Mouse (Mus musculus): ENCODE data around the gene Usp3.

Gene Usp3

DNA sequence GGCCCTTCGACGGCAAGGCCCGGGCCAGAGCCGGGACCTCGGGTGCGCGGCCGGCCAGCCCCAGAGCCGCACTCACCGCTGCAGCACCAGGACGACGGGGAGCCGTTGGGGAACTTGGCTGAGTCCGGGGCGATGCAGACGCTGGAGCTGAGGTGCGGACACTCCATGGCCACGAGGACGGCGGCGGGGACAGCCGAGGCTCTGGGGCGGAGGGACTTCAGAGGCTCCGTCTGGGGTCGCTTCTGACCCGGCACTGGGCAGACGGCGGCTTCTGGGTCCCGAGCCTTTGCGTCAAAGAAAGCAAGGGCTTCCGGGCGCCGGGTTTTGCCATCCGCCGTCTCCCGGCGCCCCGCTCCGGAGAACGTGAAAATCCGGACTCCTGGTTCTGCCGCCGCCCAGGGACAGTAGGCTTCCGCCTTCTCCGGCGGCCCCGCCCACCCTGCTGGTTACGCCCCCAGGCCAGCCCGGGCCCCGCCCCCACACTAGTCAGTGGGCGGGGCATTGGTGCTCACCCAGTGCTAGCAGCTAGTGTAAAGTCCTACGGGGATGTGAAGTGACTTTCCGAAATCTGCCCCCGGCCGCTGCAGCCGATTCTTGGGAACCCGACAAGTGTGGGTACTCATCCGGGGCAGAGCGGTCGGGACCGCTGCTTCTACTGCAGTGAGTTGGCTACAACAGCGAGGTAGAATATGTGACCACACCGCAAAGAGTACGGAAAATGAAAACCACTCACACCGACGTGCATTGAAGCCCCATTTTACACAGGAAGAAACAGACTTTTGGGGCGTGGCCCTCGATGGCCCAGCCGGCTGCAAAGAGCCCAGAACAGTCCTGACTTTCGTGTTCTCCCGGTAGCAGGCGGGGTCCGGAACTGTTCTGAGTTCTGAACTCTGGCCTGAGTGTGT is at the start of gene Usp3:
Usp3 (minus strand) TSS at position 435 of the 905 bp plus-strand sequence.
- peak; percentile 93 to 95 for DNase-seq (ENCODE audit: low spot score in 2 of 2)

GRCm38 (mm10) chr9:66640491-66640890 is 47.5 kb upstream of the Usp3 start:
- DNase-seq (ENCODE audit: low spot score in 2 of 2): no peak

DNA sequence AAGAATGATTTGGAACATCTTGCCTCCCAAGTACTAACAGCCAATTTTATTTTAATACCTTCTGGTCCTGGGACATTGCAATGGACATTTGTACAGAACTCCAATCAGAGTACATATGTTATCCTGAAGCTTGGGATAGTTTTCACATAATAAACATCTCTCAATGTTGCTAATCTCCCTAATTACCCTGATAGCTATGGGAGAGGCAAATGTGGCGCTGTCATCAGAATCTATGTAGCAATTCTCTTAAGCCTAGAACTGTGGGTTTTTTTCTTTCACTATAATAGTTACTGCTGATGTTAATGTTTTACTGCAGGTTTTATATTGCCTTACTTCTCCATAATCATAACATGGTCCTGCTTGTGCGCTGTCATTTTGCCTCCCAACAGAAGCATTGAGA is 46.7 kb upstream of the Usp3 start:
- DNase-seq (ENCODE audit: low spot score in 2 of 2): no peak

GRCm38 (mm10) chr9:66632441-66632840 is 39.5 kb upstream of the Usp3 start:
- DNase-seq (ENCODE audit: low spot score in 2 of 2): no peak

DNA sequence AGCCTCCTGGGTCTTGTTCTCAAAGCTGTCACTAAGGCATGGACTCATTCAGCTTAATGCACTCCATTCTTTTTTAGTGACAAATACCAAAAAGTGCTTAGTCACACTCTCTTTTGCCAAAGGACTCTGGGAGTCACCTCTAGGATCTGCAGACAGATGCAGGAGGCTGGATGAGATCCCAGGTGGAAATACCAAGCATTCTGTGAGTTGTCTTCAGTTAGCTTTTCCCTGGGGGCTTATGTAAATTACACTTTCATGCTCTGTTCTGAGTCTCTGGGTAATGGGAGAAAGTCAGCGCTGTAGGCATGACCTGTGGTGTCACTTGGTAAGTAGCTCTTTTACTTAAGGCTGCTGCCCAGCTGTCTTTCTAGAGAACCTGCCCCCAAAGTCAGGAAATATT is 38.0 kb upstream of the Usp3 start:
- DNase-seq (ENCODE audit: low spot score in 2 of 2): peak; percentile 44 to 45

- DNase-seq (ENCODE audit: low spot score in 2 of 2): no peak
Observed at GRCm38 (mm10) chr9:66626661-66627060, 33.7 kb upstream of the Usp3 start.

DNA sequence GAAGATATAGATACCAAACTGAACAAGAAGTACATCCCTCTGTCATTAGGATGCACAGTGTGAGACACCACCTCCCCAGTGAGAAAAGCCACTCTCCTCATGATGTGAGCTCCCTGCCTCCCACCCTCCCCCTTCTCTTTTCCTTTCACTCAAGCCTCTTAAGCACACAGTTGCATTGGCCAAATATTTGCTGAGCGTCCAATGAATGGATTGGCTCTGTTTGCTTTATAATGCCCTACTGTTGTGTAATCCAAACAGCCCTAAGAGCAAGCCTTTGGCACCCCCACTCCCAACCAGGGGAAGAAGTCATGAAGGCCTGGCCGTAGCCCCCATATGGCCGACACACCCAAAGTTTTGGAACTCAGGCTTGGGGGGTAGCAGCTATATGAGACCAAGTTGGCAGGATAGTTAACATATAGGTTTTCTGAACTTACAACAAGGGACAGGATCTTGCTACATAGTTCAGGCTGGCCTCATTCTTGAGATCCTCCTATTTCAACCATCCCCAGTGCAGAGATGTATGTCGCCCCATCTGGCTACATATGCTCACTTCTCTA is 33.1 kb upstream of the Usp3 start:
- no peak for DNase-seq (ENCODE audit: low spot score in 2 of 2)

- DNase-seq (ENCODE audit: low spot score in 2 of 2): no peak
Observed at GRCm38 (mm10) chr9:66624873-66625272, 31.9 kb upstream of the Usp3 start.

DNA sequence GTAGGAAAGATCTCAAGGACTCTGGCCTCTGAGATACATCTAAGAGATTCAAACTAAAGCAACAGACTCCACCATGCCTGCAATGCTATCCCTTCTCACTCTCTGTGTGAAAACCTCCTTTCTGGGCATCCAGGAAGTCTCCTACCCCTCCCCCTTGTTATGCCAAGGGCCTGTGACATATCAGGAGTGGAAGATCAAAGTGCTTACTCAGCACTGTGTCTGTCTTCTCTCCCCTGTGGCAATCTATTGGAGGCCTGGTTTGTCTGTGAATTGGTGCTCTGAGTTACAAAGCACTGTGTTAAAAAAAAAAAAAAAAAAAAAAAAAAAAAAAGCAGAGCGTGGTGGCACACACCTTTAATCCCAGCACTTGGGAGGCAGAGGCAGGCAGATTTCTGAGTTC is 30.7 kb upstream of the Usp3 start:
- DNase-seq (ENCODE audit: low spot score in 2 of 2): no peak

DNA sequence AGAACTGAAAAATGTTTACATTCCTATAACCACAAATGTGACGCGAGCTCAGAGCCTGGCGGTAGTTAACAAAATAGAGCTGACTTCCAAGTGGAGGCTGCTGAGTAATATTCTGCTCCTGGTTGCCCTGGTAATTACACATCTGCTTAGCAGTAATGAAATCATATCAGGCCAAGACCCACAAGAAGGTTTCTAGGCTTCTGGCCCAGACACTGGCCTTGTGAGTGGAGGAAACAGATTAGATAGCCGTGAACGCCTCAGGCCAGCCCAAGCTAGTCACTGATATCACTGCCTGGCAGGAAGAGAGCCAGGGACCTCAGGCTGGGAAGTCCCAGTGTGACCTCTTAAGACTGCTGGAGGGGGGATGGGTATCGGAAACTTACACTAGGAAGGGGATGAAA is 27.6 kb upstream of the Usp3 start:
- DNase-seq (ENCODE audit: low spot score in 2 of 2): peak; percentile 89 to 92

GRCm38 (mm10) chr9:66620055-66620454 is 27.1 kb upstream of the Usp3 start:
- no peak for DNase-seq (ENCODE audit: low spot score in 2 of 2)

- DNase-seq (ENCODE audit: low spot score in 2 of 2): no peak
Observed at GRCm38 (mm10) chr9:66617812-66618211, 24.9 kb upstream of the Usp3 start.

GRCm38 (mm10) chr9:66616858-66617257 is 23.9 kb upstream of the Usp3 start:
- DNase-seq (ENCODE audit: low spot score in 2 of 2): no peak

GRCm38 (mm10) chr9:66615141-66615540 is 22.2 kb upstream of the Usp3 start:
- DNase-seq (ENCODE audit: low spot score in 2 of 2): no peak

DNA sequence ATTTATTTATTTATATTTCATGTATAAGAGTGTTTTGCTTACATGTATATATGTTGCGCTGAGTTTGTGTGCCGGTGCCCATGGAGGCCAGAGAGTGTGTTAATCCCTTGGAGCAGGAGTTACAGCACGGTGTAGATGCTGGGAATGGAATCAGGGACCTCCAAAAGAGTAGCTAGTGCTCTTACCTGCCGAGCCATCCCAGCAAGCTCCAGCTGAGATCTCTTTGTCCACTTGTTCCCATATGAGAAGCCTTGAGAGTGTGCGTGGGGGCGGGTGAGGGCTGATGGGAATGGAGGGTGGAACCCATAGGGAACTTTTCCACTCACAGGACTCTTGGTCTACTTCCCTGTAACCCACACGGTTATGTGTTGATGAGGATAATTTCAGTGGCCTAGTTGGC is 21.6 kb upstream of the Usp3 start:
- no peak for DNase-seq (ENCODE audit: low spot score in 2 of 2)

- no peak for DNase-seq (ENCODE audit: low spot score in 2 of 2)
Observed at GRCm38 (mm10) chr9:66613667-66614066, 20.7 kb upstream of the Usp3 start.

DNA sequence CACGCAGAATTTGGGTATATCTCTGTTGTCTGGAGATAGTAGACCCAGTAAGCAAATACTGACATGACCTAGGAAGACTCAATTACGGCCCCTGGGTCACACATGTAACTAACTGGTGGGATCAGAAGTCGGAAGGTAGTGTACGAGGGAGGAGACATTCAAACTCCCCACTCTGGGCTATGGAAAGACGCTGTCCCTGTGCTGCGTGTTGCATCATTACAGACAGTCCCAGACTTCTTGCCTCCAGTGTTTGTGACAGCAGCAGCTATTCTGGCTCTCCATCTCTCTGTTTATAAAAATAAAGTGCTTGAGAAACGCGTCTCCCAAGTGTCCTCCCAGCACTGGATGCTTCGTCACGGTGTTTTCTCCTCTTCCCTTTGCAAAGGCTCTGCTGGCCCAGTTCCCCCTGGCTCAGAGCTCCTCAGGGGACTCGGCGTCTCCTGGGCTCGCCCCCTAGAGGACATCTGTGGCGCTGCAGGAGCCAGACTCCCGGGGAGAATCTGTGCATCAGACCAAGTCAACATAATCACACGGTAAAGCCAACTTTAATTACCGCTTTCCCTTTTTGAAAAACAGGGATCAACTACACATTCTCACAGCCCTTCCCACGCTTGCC is 18.6 kb upstream of the Usp3 start:
- peak; percentile 86 to 90 for DNase-seq (ENCODE audit: low spot score in 2 of 2)

- no peak for DNase-seq (ENCODE audit: low spot score in 2 of 2)
Observed at GRCm38 (mm10) chr9:66608817-66609345, 15.9 kb upstream of the Usp3 start.

DNA sequence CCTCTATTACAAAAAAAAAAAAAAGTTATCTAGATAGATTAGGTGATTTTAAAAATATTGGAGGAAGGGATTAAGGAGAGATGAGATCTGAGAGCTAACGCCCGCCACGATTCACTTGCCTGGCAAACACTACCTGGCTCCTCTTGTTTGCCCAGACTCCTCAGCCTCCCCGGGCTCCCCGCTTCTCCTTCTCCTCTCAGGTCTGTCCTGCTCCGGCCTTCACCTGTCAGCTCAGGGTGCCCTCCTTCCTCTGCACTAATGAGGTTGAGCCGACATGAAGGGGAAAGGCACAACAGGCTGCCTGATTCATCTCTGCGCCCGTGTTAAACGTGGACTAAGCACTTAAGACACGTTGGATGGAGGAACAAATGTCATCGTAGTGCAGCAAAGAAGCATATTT is 13.9 kb upstream of the Usp3 start:
- DNase-seq (ENCODE audit: low spot score in 2 of 2): no peak

DNA sequence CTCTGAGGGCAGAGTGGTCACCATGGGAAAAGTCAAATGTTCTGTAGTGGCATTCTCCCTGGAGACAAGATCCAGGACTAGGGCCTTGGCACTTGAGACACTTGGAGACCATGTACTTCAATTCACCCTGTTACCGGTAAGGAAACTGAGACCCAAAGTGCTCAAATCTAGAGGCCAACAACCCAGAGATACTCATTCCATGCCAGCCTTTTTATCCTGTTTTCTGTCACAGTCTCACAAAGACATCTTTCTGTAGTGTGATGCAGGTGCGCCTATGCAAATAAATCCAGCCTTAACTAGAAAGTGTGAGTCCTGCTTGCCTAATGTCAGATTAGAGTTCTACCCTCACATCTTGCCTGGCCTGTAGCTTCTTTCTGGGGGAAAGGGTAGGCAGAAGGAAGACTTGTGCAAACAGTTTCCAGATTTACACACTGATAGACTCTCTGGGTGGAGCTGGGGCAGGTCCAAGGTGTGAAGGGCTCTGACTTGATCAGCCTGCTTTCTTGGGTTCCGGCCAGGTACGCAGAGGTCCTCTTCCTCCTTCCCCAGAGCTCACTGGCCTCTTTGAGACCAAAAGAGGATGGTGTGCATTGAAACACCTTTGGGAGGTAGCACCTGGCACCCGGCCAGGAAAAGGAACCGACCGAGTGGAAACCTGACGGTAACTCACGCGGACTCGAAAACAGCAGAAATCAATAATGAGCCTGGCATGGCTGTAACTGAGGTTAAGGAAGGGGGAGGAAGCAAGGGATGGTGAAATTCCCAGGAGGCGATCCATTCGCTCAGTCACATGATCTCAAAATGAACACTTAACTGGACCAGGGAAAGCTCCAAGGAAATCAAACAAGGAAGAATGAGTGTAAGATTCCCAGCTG is 13.2 kb upstream of the Usp3 start:
- DNase-seq (ENCODE audit: low spot score in 2 of 2): no peak

GRCm38 (mm10) chr9:66604349-66605206 is 11.6 kb upstream of the Usp3 start:
- DNase-seq (ENCODE audit: low spot score in 2 of 2): no peak

All from heart, adult 9 months (tissue).